Mouse (Mus musculus): ENCODE measurements around the gene Slc5a4a. TPM values are rescaled to one million over a fixed set of nuclear protein-coding genes. Genes with fewer than 3 reads are reported as not detected.

Slc5a4a gene
- polyA plus RNA-seq, 1 experiment from 2014 or later: not detected

- ATAC-seq (replicated peaks; ENCODE audit: insufficient number of reproducible peaks, low FRiP score, low TSS enrichment): no peak
- Histone ChIP-seq H3K27ac (ENCODE audit: low read depth, low read length) (no peak overlapping the region), H3K27me3 (ENCODE audit: control insufficient read depth, insufficient read depth, low read length) (no peaks in the 10 kb centered on the region), H3K4me2 (no peak overlapping the region), H3K4me3 (ENCODE audit: low read depth, low read length) (no peak overlapping the region), H3K9ac (ENCODE audit: low read depth, low read length) (no peak overlapping the region), H3K9me3 (replicated peaks; ENCODE audit: control insufficient read depth, low read length) (no peaks in the 10 kb centered on the region), H3K4me1 (ENCODE audit: control insufficient read depth, insufficient read depth, low read length) (no peaks in the 10 kb centered on the region), H3K36me3 (ENCODE audit: control insufficient read depth, insufficient read depth, low read length) (peaks cover 15% of the 10 kb centered on the region)
- 85% methylated on average over 13 of the region's 13 CpGs for WGBS (ENCODE audit: insufficient replicate concordance)
Observed at GRCm38 (mm10) chr10:76207262-76207796, 60.1 kb downstream of the Slc5a4a start.

DNA sequence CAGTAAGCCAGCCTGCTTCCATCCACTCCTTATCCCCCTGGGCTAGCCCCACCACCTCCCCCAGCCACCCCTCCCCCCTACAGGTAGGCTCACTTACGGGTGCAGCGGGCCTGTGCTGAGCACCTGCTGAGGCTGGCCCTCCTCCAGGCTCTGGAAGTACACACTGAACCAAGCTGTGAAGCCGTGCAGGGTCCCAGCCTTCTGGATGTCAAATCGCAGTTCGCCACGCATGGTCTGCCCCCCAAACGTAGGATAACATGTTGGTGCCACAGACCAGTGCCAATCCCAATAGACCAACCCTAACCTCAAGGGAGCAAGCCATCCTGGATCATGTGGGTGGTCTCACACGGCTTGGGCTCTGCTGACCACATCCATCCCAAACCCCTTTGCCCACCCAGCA, 62.0 kb downstream of the Slc5a4a start:
- 0 out of 2 replicates have a peak, but pooled peaks cover 1% of the 10 kb centered on the region for H3K9me3 ChIP-seq (replicated peaks; ENCODE audit: control insufficient read depth, low read length)
- no peak overlapping the region for H3K27ac ChIP-seq (ENCODE audit: low read depth, low read length)
- 91% methylated on average over 8 of the region's 8 CpGs for WGBS (ENCODE audit: insufficient replicate concordance)
- peaks cover 27% of the 10 kb centered on the region for H3K36me3 ChIP-seq (ENCODE audit: control insufficient read depth, insufficient read depth, low read length)
- no peaks in the 10 kb centered on the region for H3K4me1 ChIP-seq (ENCODE audit: control insufficient read depth, insufficient read depth, low read length)
- H3K27me3 ChIP-seq (ENCODE audit: control insufficient read depth, insufficient read depth, low read length): no peaks in the 10 kb centered on the region
- H3K9ac ChIP-seq (ENCODE audit: low read depth, low read length): no peak overlapping the region
- H3K4me3 ChIP-seq (ENCODE audit: low read depth, low read length): no peak overlapping the region
- no peak overlapping the region for H3K4me2 ChIP-seq
- no peak for ATAC-seq (replicated peaks; ENCODE audit: insufficient number of reproducible peaks, low FRiP score, low TSS enrichment)

DNA sequence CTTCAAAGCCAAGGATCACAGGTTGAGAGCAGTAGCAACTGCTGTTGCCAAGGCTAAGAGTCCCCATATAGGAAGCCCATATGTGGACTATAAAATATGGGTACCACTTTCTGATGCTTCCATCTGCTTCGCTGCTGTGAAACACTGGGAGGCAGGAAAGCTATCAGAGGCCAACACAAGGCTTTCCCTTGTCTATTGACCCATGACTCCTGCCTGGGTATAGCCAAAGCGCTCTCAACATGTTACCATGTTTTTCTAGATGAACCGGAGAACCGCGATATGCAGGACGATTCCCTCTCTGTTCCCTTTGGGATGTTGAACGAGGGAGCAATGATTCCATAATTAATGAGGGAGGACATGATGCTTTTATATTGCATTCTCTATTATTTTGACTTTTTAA, 63.6 kb downstream of the Slc5a4a start:
- no peak overlapping the region for H3K4me2 ChIP-seq
- peaks cover 11% of the 10 kb centered on the region; the same call in 1 of the 2 replicates for H3K9me3 ChIP-seq (replicated peaks; ENCODE audit: control insufficient read depth, low read length)
- H3K9ac ChIP-seq (ENCODE audit: low read depth, low read length): no peak overlapping the region
- WGBS (ENCODE audit: insufficient replicate concordance): 94% methylated on average over 7 of the region's 7 CpGs
- H3K27ac ChIP-seq (ENCODE audit: low read depth, low read length): no peak overlapping the region
- no peak for ATAC-seq (replicated peaks; ENCODE audit: insufficient number of reproducible peaks, low FRiP score, low TSS enrichment)
- peaks cover 43% of the 10 kb centered on the region for H3K36me3 ChIP-seq (ENCODE audit: control insufficient read depth, insufficient read depth, low read length)
- no peak overlapping the region for H3K4me3 ChIP-seq (ENCODE audit: low read depth, low read length)
- no peaks in the 10 kb centered on the region for H3K27me3 ChIP-seq (ENCODE audit: control insufficient read depth, insufficient read depth, low read length)
- no peaks in the 10 kb centered on the region for H3K4me1 ChIP-seq (ENCODE audit: control insufficient read depth, insufficient read depth, low read length)

DNA sequence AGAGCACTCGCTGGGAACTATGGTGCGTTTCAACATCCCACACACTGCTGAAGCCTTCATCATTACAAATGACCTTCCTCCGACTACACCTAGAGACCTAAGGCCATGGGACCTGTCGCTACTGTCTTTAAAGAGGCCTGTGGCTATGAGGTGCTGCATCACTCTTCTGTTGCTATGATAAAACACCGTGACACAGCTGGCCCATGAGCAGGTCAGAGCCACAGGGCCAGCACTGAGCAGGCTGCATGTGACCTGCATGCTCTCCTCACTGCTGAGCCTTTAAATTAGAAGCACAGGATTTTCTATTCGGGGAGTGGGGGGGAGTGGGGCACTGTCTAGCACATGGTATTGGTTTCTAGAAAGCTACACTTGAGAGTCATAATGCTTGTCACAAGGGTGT, 64.9 kb downstream of the Slc5a4a start:
- H3K4me2 ChIP-seq: no peak overlapping the region
- WGBS (ENCODE audit: insufficient replicate concordance): 87% methylated on average over 6 of the region's 6 CpGs
- no peak overlapping the region for H3K4me3 ChIP-seq (ENCODE audit: low read depth, low read length)
- no peaks in the 10 kb centered on the region for H3K4me1 ChIP-seq (ENCODE audit: control insufficient read depth, insufficient read depth, low read length)
- H3K9me3 ChIP-seq (replicated peaks; ENCODE audit: control insufficient read depth, low read length): peaks cover 11% of the 10 kb centered on the region; the same call in 1 of the 2 replicates
- H3K9ac ChIP-seq (ENCODE audit: low read depth, low read length): no peak overlapping the region
- peaks cover 53% of the 10 kb centered on the region for H3K36me3 ChIP-seq (ENCODE audit: control insufficient read depth, insufficient read depth, low read length)
- H3K27ac ChIP-seq (ENCODE audit: low read depth, low read length): no peak overlapping the region
- no peaks in the 10 kb centered on the region for H3K27me3 ChIP-seq (ENCODE audit: control insufficient read depth, insufficient read depth, low read length)
- ATAC-seq (replicated peaks; ENCODE audit: insufficient number of reproducible peaks, low FRiP score, low TSS enrichment): no peak

DNA sequence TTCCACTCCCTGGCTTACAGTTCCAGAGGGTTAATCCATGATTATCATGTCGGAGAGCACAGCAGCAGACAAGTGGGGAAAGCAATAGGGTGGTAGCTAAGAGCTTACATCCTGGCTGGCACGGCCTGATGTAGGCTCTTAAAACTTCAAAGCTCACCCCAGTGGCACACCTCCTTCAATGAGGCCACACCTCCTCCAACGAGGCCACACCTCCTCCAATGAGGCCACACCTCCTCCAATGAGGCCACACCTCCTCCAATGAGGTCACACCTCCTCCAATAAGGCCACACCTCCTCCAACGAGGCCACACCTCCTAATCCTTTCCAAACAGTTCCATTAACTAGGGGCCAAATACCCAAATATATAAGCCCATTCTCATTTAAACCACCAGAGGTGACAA, 66.9 kb downstream of the Slc5a4a start:
- 84% methylated on average over 4 of the region's 4 CpGs for WGBS (ENCODE audit: insufficient replicate concordance)
- H3K4me2 ChIP-seq: no peak overlapping the region
- H3K9ac ChIP-seq (ENCODE audit: low read depth, low read length): no peak overlapping the region
- H3K27ac ChIP-seq (ENCODE audit: low read depth, low read length): no peak overlapping the region
- no peaks in the 10 kb centered on the region for H3K27me3 ChIP-seq (ENCODE audit: control insufficient read depth, insufficient read depth, low read length)
- H3K4me3 ChIP-seq (ENCODE audit: low read depth, low read length): no peak overlapping the region
- H3K36me3 ChIP-seq (ENCODE audit: control insufficient read depth, insufficient read depth, low read length): peaks cover 51% of the 10 kb centered on the region
- ATAC-seq (replicated peaks; ENCODE audit: insufficient number of reproducible peaks, low FRiP score, low TSS enrichment): no peak
- H3K4me1 ChIP-seq (ENCODE audit: control insufficient read depth, insufficient read depth, low read length): no peaks in the 10 kb centered on the region
- H3K9me3 ChIP-seq (replicated peaks; ENCODE audit: control insufficient read depth, low read length): peaks cover 11% of the 10 kb centered on the region; the same call in 1 of the 2 replicates

DNA sequence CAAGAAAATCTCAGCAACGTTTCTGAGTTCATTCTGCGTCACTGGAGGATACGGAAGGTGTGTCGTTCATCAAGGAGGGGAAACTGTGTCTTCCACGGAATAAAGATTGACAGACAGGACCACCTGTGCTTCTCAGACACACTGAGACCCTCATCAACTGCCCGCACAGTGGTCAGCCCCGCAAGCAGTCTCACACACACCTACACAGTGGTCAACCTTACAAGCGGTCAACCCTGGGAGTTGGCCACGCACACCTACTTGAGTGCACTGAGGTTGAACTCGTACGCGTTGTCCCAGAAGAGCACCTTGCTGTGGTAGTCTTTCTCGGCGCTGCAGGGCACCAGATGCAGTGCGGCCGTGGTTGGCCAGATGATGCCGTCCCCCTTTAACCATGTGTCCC, 69.8 kb downstream of the Slc5a4a start:
- Histone ChIP-seq H3K9me3 (replicated peaks; ENCODE audit: control insufficient read depth, low read length) (peaks cover 11% of the 10 kb centered on the region; the same call in 1 of the 2 replicates), H3K4me3 (ENCODE audit: low read depth, low read length) (no peak overlapping the region), H3K36me3 (ENCODE audit: control insufficient read depth, insufficient read depth, low read length) (peaks cover 49% of the 10 kb centered on the region), H3K27ac (ENCODE audit: low read depth, low read length) (no peak overlapping the region), H3K4me2 (no peak overlapping the region), H3K9ac (ENCODE audit: low read depth, low read length) (no peak overlapping the region), H3K4me1 (ENCODE audit: control insufficient read depth, insufficient read depth, low read length) (no peaks in the 10 kb centered on the region), H3K27me3 (ENCODE audit: control insufficient read depth, insufficient read depth, low read length) (no peaks in the 10 kb centered on the region)
- WGBS (ENCODE audit: insufficient replicate concordance): 94% methylated on average over 17 of the region's 17 CpGs
- no peak for ATAC-seq (replicated peaks; ENCODE audit: insufficient number of reproducible peaks, low FRiP score, low TSS enrichment)

GRCm38 (mm10) chr10:76218240-76218639, 71.0 kb downstream of the Slc5a4a start:
- H3K9me3 ChIP-seq (replicated peaks; ENCODE audit: control insufficient read depth, low read length): peaks cover 11% of the 10 kb centered on the region; the same call in 1 of the 2 replicates
- H3K9ac ChIP-seq (ENCODE audit: low read depth, low read length): no peak overlapping the region
- 77% methylated on average over 9 of the region's 9 CpGs for WGBS (ENCODE audit: insufficient replicate concordance)
- no peaks in the 10 kb centered on the region for H3K27me3 ChIP-seq (ENCODE audit: control insufficient read depth, insufficient read depth, low read length)
- no peak overlapping the region for H3K4me3 ChIP-seq (ENCODE audit: low read depth, low read length)
- ATAC-seq (replicated peaks; ENCODE audit: insufficient number of reproducible peaks, low FRiP score, low TSS enrichment): no peak
- no peaks in the 10 kb centered on the region for H3K4me1 ChIP-seq (ENCODE audit: control insufficient read depth, insufficient read depth, low read length)
- peaks cover 49% of the 10 kb centered on the region for H3K36me3 ChIP-seq (ENCODE audit: control insufficient read depth, insufficient read depth, low read length)
- H3K27ac ChIP-seq (ENCODE audit: low read depth, low read length): no peak overlapping the region
- no peak overlapping the region for H3K4me2 ChIP-seq

- peaks cover 8% of the 10 kb centered on the region; the same call in 1 of the 2 replicates for H3K36me3 ChIP-seq (ENCODE audit: control insufficient read depth, insufficient read depth, low read length)
- no peaks in the 10 kb centered on the region for H3K4me1 ChIP-seq (ENCODE audit: control insufficient read depth, insufficient read depth, low read length)
- no peaks in the 10 kb centered on the region for H3K27me3 ChIP-seq (ENCODE audit: control insufficient read depth, insufficient read depth, low read length)
- no peak overlapping the region for H3K4me3 ChIP-seq (ENCODE audit: low read depth, low read length)
- ATAC-seq (replicated peaks; ENCODE audit: insufficient number of reproducible peaks, low FRiP score, low TSS enrichment): no peak
- no peak overlapping the region for H3K27ac ChIP-seq (ENCODE audit: low read depth, low read length)
- 87% methylated on average over 11 of the region's 11 CpGs for WGBS (ENCODE audit: insufficient replicate concordance)
- no peaks in the 10 kb centered on the region for H3K9me3 ChIP-seq (replicated peaks; ENCODE audit: control insufficient read depth, low read length)
- no peak overlapping the region for H3K4me2 ChIP-seq
- no peak overlapping the region for H3K9ac ChIP-seq (ENCODE audit: low read depth, low read length)
Observed at GRCm38 (mm10) chr10:76225944-76226343, 78.7 kb downstream of the Slc5a4a start.

DNA sequence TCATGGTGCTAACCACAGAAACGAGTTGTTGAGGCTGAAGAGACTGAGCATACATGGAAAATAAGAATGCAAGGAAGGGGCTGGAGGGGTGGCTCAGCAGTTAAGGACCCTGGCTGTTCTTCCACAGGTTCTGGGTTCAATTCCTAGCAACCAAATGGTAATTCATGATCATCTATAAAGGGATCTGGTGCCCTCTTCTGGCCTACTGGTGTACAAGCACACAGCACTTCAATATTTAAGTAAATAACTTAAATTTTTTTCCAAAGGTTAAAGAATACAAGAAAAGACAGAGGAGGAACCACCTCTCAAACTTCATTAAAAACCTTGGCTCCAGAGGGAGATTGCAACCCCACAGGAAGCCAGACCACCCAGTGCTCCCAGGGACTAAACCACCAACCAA, 82.4 kb downstream of the Slc5a4a start:
- Histone ChIP-seq H3K4me1 (ENCODE audit: control insufficient read depth, insufficient read depth, low read length) (no peaks in the 10 kb centered on the region), H3K36me3 (ENCODE audit: control insufficient read depth, insufficient read depth, low read length) (no peaks in the 10 kb centered on the region), H3K4me3 (ENCODE audit: low read depth, low read length) (no peak overlapping the region), H3K9me3 (replicated peaks; ENCODE audit: control insufficient read depth, low read length) (no peaks in the 10 kb centered on the region), H3K4me2 (no peak overlapping the region), H3K27ac (ENCODE audit: low read depth, low read length) (no peak overlapping the region), H3K27me3 (ENCODE audit: control insufficient read depth, insufficient read depth, low read length) (no peaks in the 10 kb centered on the region), H3K9ac (ENCODE audit: low read depth, low read length) (no peak overlapping the region)
- no peak for ATAC-seq (replicated peaks; ENCODE audit: insufficient number of reproducible peaks, low FRiP score, low TSS enrichment)
- 77% methylated on average over 1 of the region's 1 CpGs for WGBS (ENCODE audit: insufficient replicate concordance)

All from heart, embryonic 11.5 days (tissue).